Mouse (Mus musculus): Measurements from ENCODE around the gene Cryzl2. TPM values are rescaled to one million over a fixed set of nuclear protein-coding genes. Genes with fewer than 3 reads are reported as not detected.

Gene Cryzl2
- total RNA-seq (2022), result 10 to 100 TPM in 2 of 4 experiments, 1 to 10 TPM in 2; 5.0 to 12.2 (median 9.4) TPM

GRCm38 (mm10) chr1:157458421-157459208 lies at the start of gene Cryzl2:
TSS of gene Cryzl2 (plus strand) at chr1:157458577.
- DNase-seq (ENCODE audit: low spot score in 2 of 2), result peak in 1 of 2 experiments; percentile 17

DNA sequence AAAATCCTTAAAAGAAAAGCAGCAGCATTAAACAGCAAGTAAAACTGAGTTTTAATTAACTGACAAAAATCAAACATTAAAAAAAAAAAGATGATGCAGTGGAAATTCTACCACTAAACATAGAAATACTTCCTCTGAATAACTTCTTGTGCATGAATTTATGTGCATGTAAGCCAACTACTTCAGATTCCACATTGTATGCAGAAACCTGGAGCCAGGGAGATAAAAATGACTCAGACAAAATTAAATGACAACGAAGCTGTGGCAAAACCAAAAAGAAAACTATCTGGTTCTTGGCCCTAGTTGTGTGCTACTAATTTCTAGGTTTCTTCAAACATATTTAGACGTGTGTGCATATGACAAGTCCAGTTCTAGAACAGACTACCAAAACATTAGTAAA lies 48.7 kb upstream of the Cryzl2 start:
- DNase-seq (ENCODE audit: low spot score in 2 of 2), result no peak

- DNase-seq (ENCODE audit: low spot score in 2 of 2), result no peak
Observed at GRCm38 (mm10) chr1:157410937-157411336, 47.4 kb upstream of the Cryzl2 start.

- no peak for DNase-seq (ENCODE audit: low spot score in 2 of 2)
Observed at GRCm38 (mm10) chr1:157411341-157411710, 47.1 kb upstream of the Cryzl2 start.

GRCm38 (mm10) chr1:157411711-157412380 lies 46.5 kb upstream of the Cryzl2 start:
- DNase-seq (ENCODE audit: low spot score in 2 of 2), result peak; percentile 40 to 53

- peak; percentile 94 to 95 for DNase-seq (ENCODE audit: low spot score in 2 of 2)
Observed at GRCm38 (mm10) chr1:157412454-157413369, 45.7 kb upstream of the Cryzl2 start, which contains the start of gene Rasal2. TSS of gene Rasal2 (minus strand) at chr1:157412595.

DNA sequence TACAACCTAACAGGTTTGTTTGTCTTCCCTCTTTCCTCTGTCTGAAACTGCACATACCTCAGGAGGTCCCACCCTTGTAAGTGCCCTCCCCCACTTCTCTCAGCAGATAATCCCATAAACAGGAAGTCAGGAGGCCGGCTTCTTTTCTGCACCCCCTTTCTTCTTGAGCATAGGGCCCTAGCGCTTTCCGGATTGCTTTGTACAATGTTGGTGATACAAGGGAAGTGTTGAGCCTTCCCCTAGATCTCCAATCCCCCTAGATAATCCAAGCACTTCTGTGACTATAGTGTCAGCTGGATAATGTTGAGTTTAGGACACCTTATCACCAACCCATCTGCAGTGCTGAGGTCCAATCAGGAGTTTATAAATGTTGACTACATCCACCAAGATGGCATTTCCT lies 42.6 kb upstream of the Cryzl2 start:
- DNase-seq (ENCODE audit: low spot score in 2 of 2), result no peak

DNA sequence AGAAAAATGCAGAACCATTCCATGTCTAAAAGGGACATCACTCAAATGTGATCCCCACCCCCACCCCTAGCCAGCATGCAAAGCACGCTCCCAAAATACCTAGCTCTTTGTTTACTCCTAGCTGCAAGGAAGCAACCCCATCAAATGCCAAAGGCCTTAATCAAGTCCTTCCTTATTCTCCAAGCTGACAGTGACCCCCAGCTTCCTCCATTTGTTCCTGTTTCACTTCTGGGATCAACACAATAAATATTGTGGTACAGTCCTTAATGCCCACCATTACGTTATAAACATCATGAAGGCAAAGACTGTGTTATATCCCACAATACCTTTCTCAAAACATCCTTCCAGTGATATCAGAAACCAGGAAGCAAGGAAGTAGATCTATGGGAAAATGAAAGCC lies 41.7 kb upstream of the Cryzl2 start:
- no peak for DNase-seq (ENCODE audit: low spot score in 2 of 2)

DNA sequence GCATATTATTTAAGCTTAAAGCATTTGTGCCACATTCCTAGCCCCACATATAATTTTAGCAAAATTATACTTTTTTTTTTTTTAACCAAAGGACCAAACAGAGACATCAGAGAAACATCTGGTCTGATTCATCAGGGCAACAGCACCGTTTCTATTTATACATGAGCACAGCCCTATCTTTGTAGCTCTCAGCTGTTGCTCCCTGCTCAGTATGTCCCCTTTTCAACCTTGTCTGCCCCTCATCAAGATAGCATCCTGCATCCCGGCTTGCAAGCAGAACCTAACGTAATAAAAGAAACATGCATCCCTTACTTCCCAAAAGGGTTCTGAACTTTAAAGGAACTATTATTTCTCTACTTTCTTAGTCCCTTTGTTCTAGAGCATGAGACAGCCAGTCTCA lies 41.0 kb upstream of the Cryzl2 start:
- no peak for DNase-seq (ENCODE audit: low spot score in 2 of 2)

- DNase-seq (ENCODE audit: low spot score in 2 of 2), result no peak
Observed at GRCm38 (mm10) chr1:157417861-157418260, 40.5 kb upstream of the Cryzl2 start.

- DNase-seq (ENCODE audit: low spot score in 2 of 2), result no peak
Observed at GRCm38 (mm10) chr1:157425741-157426427, 32.5 kb upstream of the Cryzl2 start.

DNA sequence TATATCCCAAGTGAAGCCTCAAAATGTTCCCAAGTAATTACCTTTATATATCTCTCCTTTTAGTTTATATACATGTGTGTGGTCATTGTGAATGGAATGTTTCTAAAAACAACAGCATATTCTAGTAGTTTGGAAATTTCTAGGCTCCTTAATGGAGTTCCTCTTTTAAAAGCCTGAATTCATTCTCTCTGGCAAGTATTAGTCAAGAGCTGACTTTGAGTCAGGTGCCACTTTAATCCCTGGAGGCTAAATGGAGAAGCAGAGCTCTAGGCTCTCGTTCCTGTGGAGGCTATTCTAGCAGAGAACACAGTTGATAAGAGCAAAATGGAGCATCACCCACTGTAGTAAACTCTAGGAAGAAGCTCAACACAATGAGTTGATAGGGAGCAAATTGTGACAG lies 31.4 kb upstream of the Cryzl2 start:
- no peak for DNase-seq (ENCODE audit: low spot score in 2 of 2)

DNA sequence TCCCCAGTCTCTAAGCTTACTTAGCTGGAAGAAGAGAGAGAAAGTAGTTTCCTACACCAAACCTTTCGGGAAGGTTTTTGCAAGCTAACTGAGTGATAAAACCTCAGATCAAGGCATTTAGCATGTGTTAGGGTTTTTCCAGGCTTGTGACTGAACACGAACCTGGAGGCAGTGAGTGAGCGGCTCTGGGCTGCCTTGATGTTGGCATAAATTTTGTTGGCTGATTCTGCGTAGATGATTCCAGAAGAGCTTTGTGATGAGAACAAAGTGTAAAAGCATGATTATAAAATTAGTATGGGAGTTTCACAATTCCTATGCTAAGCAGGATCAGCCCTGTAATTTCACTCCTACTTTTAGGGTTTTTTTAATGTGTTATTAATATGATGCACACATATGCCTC lies 30.8 kb upstream of the Cryzl2 start:
- peak; percentile 32 to 43 for DNase-seq (ENCODE audit: low spot score in 2 of 2)

GRCm38 (mm10) chr1:157428366-157428765 lies 30.0 kb upstream of the Cryzl2 start:
- no peak for DNase-seq (ENCODE audit: low spot score in 2 of 2)

- no peak for DNase-seq (ENCODE audit: low spot score in 2 of 2)
Observed at GRCm38 (mm10) chr1:157433316-157433715, 25.1 kb upstream of the Cryzl2 start.

DNA sequence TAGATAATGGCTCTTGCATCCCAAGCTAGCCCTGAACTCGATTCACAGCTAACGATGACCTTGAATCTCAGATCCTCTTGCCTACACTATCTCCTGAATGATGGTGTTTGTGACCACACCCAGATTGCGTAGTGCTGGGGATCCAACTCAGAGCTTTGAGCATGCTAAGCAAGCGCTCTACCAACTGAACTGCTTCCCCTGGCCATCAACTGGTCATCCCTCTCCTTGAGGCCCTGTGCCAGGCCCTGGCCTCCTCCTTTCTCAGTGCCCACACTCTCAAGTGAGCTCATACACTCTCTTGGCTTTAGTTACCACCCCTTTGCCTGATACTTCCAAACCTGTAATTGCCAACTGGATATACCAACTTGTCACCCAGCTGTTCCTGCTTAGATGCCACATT lies 24.0 kb upstream of the Cryzl2 start:
- DNase-seq (ENCODE audit: low spot score in 2 of 2), result no peak

- no peak for DNase-seq (ENCODE audit: low spot score in 2 of 2)
Observed at GRCm38 (mm10) chr1:157435926-157436325, 22.5 kb upstream of the Cryzl2 start.

- no peak for DNase-seq (ENCODE audit: low spot score in 2 of 2)
Observed at GRCm38 (mm10) chr1:157438290-157438689, 20.1 kb upstream of the Cryzl2 start.

GRCm38 (mm10) chr1:157439101-157439500 lies 19.3 kb upstream of the Cryzl2 start:
- no peak for DNase-seq (ENCODE audit: low spot score in 2 of 2)

DNA sequence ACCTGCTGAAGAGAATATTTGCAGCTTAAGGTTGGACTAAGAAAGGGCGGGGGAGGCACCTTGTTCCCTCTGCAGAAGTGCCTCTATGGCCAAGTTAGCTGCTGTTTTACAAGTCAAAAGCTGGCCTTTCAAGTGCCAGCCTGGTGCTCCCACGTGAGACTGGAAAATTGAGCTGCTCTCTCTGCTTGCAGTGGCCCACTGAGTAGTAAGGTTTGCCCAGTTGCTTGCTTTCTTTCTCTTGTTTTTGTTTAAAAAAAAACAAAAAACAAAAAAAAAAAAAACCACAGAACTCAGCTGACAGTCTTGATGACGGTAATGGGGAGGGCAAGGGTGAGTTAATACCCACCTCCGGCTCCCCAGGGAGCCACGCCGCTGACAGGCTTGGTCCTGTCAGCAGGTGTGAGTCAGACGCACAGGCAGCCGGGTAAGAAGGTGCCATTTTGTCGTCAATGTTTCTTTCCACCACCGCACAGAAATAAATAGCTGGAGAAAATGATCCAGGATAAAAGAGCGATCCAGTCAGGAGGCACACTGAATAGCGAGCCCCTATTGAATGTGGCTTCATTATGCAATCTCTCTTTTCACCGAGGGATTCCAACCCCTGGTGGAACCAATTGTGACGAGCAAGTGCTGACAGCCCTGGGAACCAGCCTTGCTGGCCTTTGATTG lies 18.3 kb upstream of the Cryzl2 start:
- no peak for DNase-seq (ENCODE audit: low spot score in 2 of 2)

Measured in layer of hippocampus, adult 8-10 months (tissue).